Mouse (Mus musculus): ENCODE results near the gene Gtsf1l.

GRCm38 (mm10) chr2:163066326-163066725 is 21.3 kb downstream of the Gtsf1l start:
- TF ChIP-seq EP300 (optimal IDR thresholded peaks at IDR 0.05) (no peak), CTCF (IDR thresholded peaks at IDR 0.05; ENCODE audit: low read depth) (no peak)
